Mouse (Mus musculus) ES-Bruce4 (cell line): ENCODE results near the gene Rnpep. TPM values are rescaled to one million over a fixed set of nuclear protein-coding genes. Genes with fewer than 3 reads are reported as not detected.
A peak's percentile ranks its signal among the peaks of the same experiment; 100 is the strongest.

Source experiments
- H3K27ac ChIP-seq: 2 replicates; pipeline ENCODE4 v1.5.1; 2012; ENCODE audit warnings: low read length, inconsistent platforms; ENCODE audit not compliant: insufficient read depth
- H3K27me3 ChIP-seq: 2 replicates; pipeline ENCODE4 v1.6.1; 2012; ENCODE audit warnings: mild to moderate bottlenecking, low read length, inconsistent platforms; ENCODE audit not compliant: control insufficient read depth, poor library complexity, insufficient read depth, severe bottlenecking
- H3K36me3 ChIP-seq: 2 replicates; pipeline ENCODE4 v1.6.1; 2012; ENCODE audit warnings: inconsistent platforms, mild to moderate bottlenecking, low read length, moderate library complexity; ENCODE audit not compliant: control insufficient read depth, poor library complexity, insufficient read depth, severe bottlenecking
- H3K4me1 ChIP-seq: one replicate; pipeline ENCODE4 v1.8.1; 2011; ENCODE audit warnings: low read length; ENCODE audit not compliant: control insufficient read depth, insufficient read depth
- H3K4me3 ChIP-seq: 2 replicates; pipeline ENCODE4 v1.5.1; 2011; ENCODE audit warnings: low read depth, mild to moderate bottlenecking, low read length
- H3K9ac ChIP-seq: 2 replicates; pipeline ENCODE4 v1.6.1; 2012; ENCODE audit warnings: low read depth, mild to moderate bottlenecking, inconsistent platforms; ENCODE audit not compliant: poor library complexity, severe bottlenecking
- H3K9me3 ChIP-seq: replicated peaks from 2 replicates; pipeline ENCODE4 v1.6.1; 2012; ENCODE audit warnings: mild to moderate bottlenecking, low read length, inconsistent platforms; ENCODE audit not compliant: control insufficient read depth, poor library complexity, insufficient read depth, severe bottlenecking
- CTCF ChIP-seq: IDR thresholded peaks from one replicate; pipeline ENCODE4 v1.8.1; 2011; ENCODE audit warnings: low read depth, low read length
- EP300 ChIP-seq: IDR thresholded peaks from 2 replicates; pipeline ENCODE4 v1.6.1; 2011; ENCODE audit warnings: low read depth, low read length; ENCODE audit not compliant: insufficient read depth
- POLR2A ChIP-seq: IDR thresholded peaks from one replicate; pipeline ENCODE4 v1.8.1; 2011; ENCODE audit warnings: low read length; ENCODE audit not compliant: insufficient read depth
- polyA plus RNA-seq: library from polyadenylated mRNA; stranded (reverse); fragments of >200 nt; gene quantifications from 2 replicates; pipeline ENCODE4 v1.2.4, GENCODE M21; 2011; ENCODE audit warnings: low read depth; ENCODE audit not compliant: missing spikeins, insufficient read depth, insufficient read length

Gene Rnpep
- polyA plus RNA-seq, 1 experiment = 47.3 TPM

- TF ChIP-seq EP300 = no peak
- TF ChIP-seq CTCF = no peak
- TF ChIP-seq POLR2A = peak; percentile 80
- Histone ChIP-seq H3K36me3 (peaks cover 8% of the 10 kb centered on the region), H3K4me3 (peak within 1 kb of the TSS; percentile 94), H3K4me1 (no peaks in the 10 kb centered on the region), H3K9ac (peak within 1 kb of the TSS; percentile 60), H3K27me3 (no peaks in the 10 kb centered on the region), H3K27ac (no peak within 1 kb of the TSS; the same call in 1 of the 2 replicates), H3K9me3 (no peaks in the 10 kb centered on the region)
Observed at GRCm38 (mm10) chr1:135313284-135314031, 29.6 kb upstream of the Rnpep start, which contains the start of gene Timm17a. TSS of gene Timm17a (minus strand) at chr1:135313778.

- no peak for TF ChIP-seq CTCF
- TF ChIP-seq EP300 = no peak
- TF ChIP-seq POLR2A = no peak
- H3K9ac ChIP-seq = peak overlapping the region; percentile 60; the same call in 1 of the 2 replicates
- H3K9me3 ChIP-seq = no peaks in the 10 kb centered on the region
- H3K4me1 ChIP-seq = no peaks in the 10 kb centered on the region
- H3K27ac ChIP-seq = no peak overlapping the region
- H3K27me3 ChIP-seq = no peaks in the 10 kb centered on the region
- H3K4me3 ChIP-seq = peak overlapping the region; percentile 14; the same call in 1 of the 2 replicates
- H3K36me3 ChIP-seq = peaks cover 18% of the 10 kb centered on the region
Observed at GRCm38 (mm10) chr1:135312201-135312600, 28.3 kb upstream of the Rnpep start.

DNA sequence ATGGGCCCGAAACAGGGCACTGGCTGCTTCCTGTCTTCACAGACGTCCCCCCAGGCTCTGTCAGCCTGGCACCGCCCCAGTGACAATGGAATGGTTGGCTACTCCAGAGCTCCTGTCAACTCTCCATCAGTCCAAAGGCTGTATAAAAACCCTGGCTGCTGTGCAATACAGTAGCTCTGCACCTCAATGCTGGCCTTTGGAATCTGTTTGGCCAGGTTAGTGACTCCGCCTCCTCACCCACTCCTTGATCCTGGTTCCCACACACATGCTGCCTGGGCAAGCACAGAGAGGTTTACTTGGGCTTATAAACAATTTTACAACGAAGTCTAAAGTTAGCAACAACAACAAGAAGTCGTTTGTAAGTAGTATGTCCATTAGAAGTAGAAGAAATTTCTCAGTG, 27.5 kb upstream of the Rnpep start:
- Histone ChIP-seq H3K27me3 (no peaks in the 10 kb centered on the region), H3K9ac (no peak overlapping the region), H3K9me3 (no peaks in the 10 kb centered on the region), H3K36me3 (peaks cover 25% of the 10 kb centered on the region), H3K4me3 (no peak overlapping the region), H3K4me1 (no peaks in the 10 kb centered on the region), H3K27ac (no peak overlapping the region)
- TF ChIP-seq CTCF = no peak
- no peak for TF ChIP-seq POLR2A
- no peak for TF ChIP-seq EP300

DNA sequence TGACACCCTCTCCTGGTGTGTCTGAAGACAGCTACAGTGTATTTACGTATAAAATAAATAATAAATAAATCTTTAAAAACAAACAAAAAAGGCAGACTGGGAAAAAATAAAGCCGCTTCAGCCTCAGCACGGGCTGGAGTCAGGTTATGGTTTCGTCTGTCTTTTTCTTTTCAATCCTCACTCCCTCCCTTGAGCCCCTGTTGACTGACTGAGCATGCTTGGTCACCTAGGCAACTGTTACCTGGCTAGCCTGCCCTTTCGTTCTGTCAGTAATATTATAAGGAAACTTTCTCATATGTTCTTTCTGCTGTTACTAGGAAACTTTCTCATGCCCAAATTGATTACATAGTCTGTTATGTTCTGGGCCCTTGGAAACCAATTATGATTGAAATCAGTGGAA, 7.0 kb upstream of the Rnpep start:
- Histone ChIP-seq H3K27me3 (no peaks in the 10 kb centered on the region), H3K9ac (no peak overlapping the region), H3K36me3 (no peaks in the 10 kb centered on the region; the same call in 1 of the 2 replicates), H3K4me1 (no peaks in the 10 kb centered on the region), H3K9me3 (no peaks in the 10 kb centered on the region), H3K4me3 (no peak overlapping the region), H3K27ac (no peak overlapping the region)
- TF ChIP-seq EP300 (no peak), POLR2A (no peak), CTCF (no peak)

- Histone ChIP-seq H3K36me3 (no peaks in the 10 kb centered on the region), H3K27ac (no peak overlapping the region), H3K27me3 (no peaks in the 10 kb centered on the region), H3K9ac (no peak overlapping the region), H3K4me1 (peaks cover 2% of the 10 kb centered on the region), H3K4me3 (no peak overlapping the region), H3K9me3 (no peaks in the 10 kb centered on the region)
- no peak for TF ChIP-seq EP300
- TF ChIP-seq POLR2A = no peak
- TF ChIP-seq CTCF = no peak
Observed at GRCm38 (mm10) chr1:135286311-135286710, 2.4 kb upstream of the Rnpep start.

DNA sequence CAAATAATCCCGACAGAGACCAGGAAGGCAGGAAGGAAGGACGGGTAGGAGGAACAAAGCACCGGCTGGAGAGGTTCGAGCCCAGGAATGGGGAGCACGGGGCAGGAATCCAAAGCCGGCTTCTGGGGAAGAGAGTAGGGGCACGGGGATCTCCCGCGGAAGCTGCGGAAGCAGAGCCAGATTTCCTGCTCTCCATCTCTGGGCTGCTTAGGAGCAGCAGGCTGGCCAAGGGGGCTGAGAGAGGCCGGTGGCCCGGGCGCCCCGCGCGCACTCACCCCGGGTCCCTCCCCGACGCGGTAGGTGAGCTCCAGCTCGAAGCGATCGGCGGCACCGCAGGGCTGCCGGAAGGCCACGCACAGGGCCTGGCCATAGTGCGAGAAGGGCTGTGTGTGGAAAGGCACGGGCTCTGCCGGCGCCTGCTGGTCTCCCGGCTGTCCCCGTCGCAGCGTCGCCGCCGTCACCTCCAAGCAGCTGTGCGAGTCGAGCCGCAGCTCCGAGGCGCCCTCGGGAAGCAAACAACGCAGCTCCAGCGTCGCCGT, 528 bp downstream of the Rnpep start:
- peaks cover 2% of the 10 kb centered on the region for H3K4me1 ChIP-seq
- peak overlapping the region; percentile 91 for H3K9ac ChIP-seq
- no peaks in the 10 kb centered on the region for H3K27me3 ChIP-seq
- no peaks in the 10 kb centered on the region for H3K9me3 ChIP-seq
- H3K4me3 ChIP-seq = peak overlapping the region; percentile 96
- TF ChIP-seq POLR2A = no peak
- no peak for TF ChIP-seq EP300
- TF ChIP-seq CTCF = no peak
- no peak overlapping the region for H3K27ac ChIP-seq
- H3K36me3 ChIP-seq = peaks cover 2% of the 10 kb centered on the region
